ENCODE assay signal across 11 mouse cellular contexts in the genomic region with DNA sequence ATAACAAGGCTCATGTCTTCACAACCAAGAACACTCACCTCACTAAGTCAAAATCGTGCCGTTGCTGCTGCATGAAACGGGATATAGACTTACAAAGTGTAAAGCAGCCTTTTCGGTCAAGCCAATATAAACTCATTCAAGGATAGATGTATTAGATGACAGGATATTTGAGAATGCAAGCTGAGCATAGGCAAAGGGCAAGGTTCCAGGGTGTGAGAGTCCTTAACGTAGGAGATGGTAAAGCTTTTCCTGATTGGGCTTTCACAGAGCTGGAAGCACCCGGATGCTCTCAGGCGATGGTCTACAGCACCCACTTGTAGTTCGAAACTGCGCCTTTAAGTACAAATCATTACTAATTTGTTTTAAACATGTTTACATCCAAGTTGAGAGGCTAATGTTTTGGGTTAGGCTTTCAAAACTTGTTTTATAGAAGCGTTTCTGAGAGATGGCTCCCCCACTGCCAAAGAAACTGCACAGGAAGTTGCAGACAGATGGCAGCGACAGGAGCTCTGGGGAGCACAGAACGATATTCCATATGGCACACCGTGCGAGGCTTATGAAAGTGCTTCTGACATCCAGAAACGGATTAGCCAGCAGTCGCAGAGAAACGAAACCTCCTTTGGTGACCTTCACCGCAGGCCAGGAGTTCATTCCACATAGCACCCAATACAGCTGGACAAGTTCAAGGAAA. TPM values are rescaled to one million over a fixed set of nuclear protein-coding genes. Genes with fewer than 3 reads are reported as not detected.
A peak's percentile ranks its signal among the peaks of the same experiment; 100 is the strongest.
DNase-seq lines count a peak whose midpoint lies in the region; ATAC-seq and TF ChIP-seq lines count a peak whose summit lies in the region.
"Had no signal": no experiment of that assay in that cellular context is flagged by ENCODE, and none has a peak within 500 bp of the region (broad histone marks: within the 10 kb centered on the region; RNA-seq: fewer than 3 reads in every experiment).

No protein-coding gene starts in this region.

- H3K27ac ChIP-seq in forebrain, postnatal 0 days (ENCODE audit: low read depth, low read length) = peak overlapping the region; percentile 51
- H3K27ac ChIP-seq in stomach, postnatal 0 days (replicated peaks) = no peak overlapping the region
- H3K27ac ChIP-seq: limb, embryonic 15.5 days; stomach, embryonic 15.5 days had no signal

- TF ChIP-seq CTCF in forebrain, postnatal 0 days (IDR thresholded peaks at IDR 0.05; ENCODE audit: low read depth) = 0 out of 2 replicates have a peak, but pooled peaks have one; percentile 17
- no peak for TF ChIP-seq CTCF in stomach, postnatal 0 days (IDR thresholded peaks at IDR 0.05; ENCODE audit: low read depth)

- peak; percentile 82 for DNase-seq in layer of hippocampus, adult 11-12 months (ENCODE audit: low spot score)
- no peak for DNase-seq in layer of hippocampus, adult 9-10 months (ENCODE audit: low spot score)
- DNase-seq in forebrain, postnatal 0 days = peak; percentile 91
- DNase-seq in left cerebral cortex, postnatal 25 days (ENCODE audit: low spot score in 2 of 2) = peak; percentile 71 to 88
- DNase-seq in stomach, postnatal 0 days (ENCODE audit: low spot score) = no peak

- no peaks in the 10 kb centered on the region for H3K9me3 ChIP-seq in forebrain, postnatal 0 days (ENCODE audit: low read length)
- H3K9me3 ChIP-seq in stomach, postnatal 0 days (ENCODE audit: control insufficient read depth, low read length) = no peaks in the 10 kb centered on the region
- H3K9me3 ChIP-seq: limb, embryonic 15.5 days; stomach, embryonic 15.5 days had no signal

- intact Hi-C loops in left cerebral cortex, postnatal 25 days (cut with DNase I) = no loop called here

- no peaks in the 10 kb centered on the region for H3K27me3 ChIP-seq in forebrain, postnatal 0 days (ENCODE audit: insufficient read depth, low read length)
- H3K27me3 ChIP-seq in stomach, postnatal 0 days (ENCODE audit: control insufficient read depth, insufficient read depth, low read length) = no peaks in the 10 kb centered on the region
- H3K27me3 ChIP-seq: limb, embryonic 15.5 days; stomach, embryonic 15.5 days had no signal

- H3K9ac ChIP-seq in forebrain, postnatal 0 days = no peak overlapping the region
- H3K9ac ChIP-seq in stomach, postnatal 0 days (ENCODE audit: low read length) = no peak overlapping the region
- H3K9ac ChIP-seq: limb, embryonic 15.5 days; stomach, embryonic 15.5 days had no signal

- TF ChIP-seq EP300 in stomach, postnatal 0 days (optimal IDR thresholded peaks at IDR 0.05) = no peak

- ATAC-seq in cerebellum, adult (ENCODE audit: insufficient number of reproducible peaks, low FRiP score, low TSS enrichment) = peak; percentile 79
- ATAC-seq in forebrain, postnatal 0 days = peak; percentile 91
- ATAC-seq in megakaryocyte progenitor cell, adult 5-6 weeks (replicated peaks; ENCODE audit: poor library complexity) = no peak
- ATAC-seq in inflammation-experienced regulatory T-cells, adult 6 months = no peak
- ATAC-seq in stomach, postnatal 0 days (ENCODE audit: low FRiP score, low TSS enrichment) = no peak

- no peak overlapping the region for H3K4me2 ChIP-seq in forebrain, postnatal 0 days (ENCODE audit: low read depth)
- no peak overlapping the region for H3K4me2 ChIP-seq in stomach, postnatal 0 days (replicated peaks; ENCODE audit: low read depth)
- H3K4me2 ChIP-seq: limb, embryonic 15.5 days; stomach, embryonic 15.5 days had no signal

- 0 out of 2 replicates have a peak, but pooled peaks cover 10% of the 10 kb centered on the region for H3K4me1 ChIP-seq in forebrain, postnatal 0 days (ENCODE audit: insufficient read depth)
- no peaks in the 10 kb centered on the region for H3K4me1 ChIP-seq in stomach, postnatal 0 days (replicated peaks; ENCODE audit: control insufficient read depth, insufficient read depth)
- H3K4me1 ChIP-seq: limb, embryonic 15.5 days; stomach, embryonic 15.5 days had no signal

- no peaks in the 10 kb centered on the region for H3K36me3 ChIP-seq in forebrain, postnatal 0 days (ENCODE audit: insufficient read depth)
- H3K36me3 ChIP-seq in stomach, postnatal 0 days (ENCODE audit: control insufficient read depth, insufficient read depth, low read length) = no peaks in the 10 kb centered on the region
- H3K36me3 ChIP-seq: limb, embryonic 15.5 days; stomach, embryonic 15.5 days had no signal

- H3K4me3 ChIP-seq in forebrain, postnatal 0 days (ENCODE audit: low read depth, low read length) = no peak overlapping the region
- H3K4me3 ChIP-seq in stomach, postnatal 0 days (ENCODE audit: low read depth, low read length) = no peak overlapping the region
- H3K4me3 ChIP-seq: erythroblast, embryonic 14.5 days; limb, embryonic 15.5 days; stomach, embryonic 15.5 days had no signal

- WGBS in forebrain, postnatal 0 days = 63% methylated on average over 18 of the region's 18 CpGs
- 56% methylated on average over 18 of the region's 18 CpGs for WGBS in stomach, postnatal 0 days

RNA-seq across cellular contexts. Expression of a gene that starts 54.1 kb away (rescaled TPM):
- total RNA-seq in forebrain, postnatal 0 days (2014; rRNA removed) = 5.1 and 5.3 TPM in 2 replicates
- polyA plus RNA-seq in forebrain, postnatal 0 days (2015; fragmentation: Nextera tagmentation; extraction: Ambion mirVana) = 9.6 and 11.2 TPM in 2 replicates
- total RNA-seq in left cerebral cortex, postnatal 25 days (2021) = 10 to 100 TPM; 10.6 to 11.7 TPM
- total RNA-seq in megakaryocyte progenitor cell, adult 5-6 weeks (2015) = 9.8 and 11.0 TPM in 2 replicates
- 10.5 and 11.8 TPM in 2 replicates for total RNA-seq in megakaryocyte progenitor cell, adult 5-6 weeks (2017)
- 1 to 10 TPM; 1.5 to 6.1 (median 4.8) TPM for polyA plus RNA-seq in inflammation-experienced regulatory T-cells, adult 6 months (2017; shearing (Covaris generic))
- polyA plus RNA-seq in stomach, postnatal 0 days (2015; fragmentation: Nextera tagmentation; extraction: Ambion mirVana) = 16.6 and 17.4 TPM in 2 replicates

Comparison
In these comparisons a context has a peak if more than half of its experiments do, and no peak if none do; other contexts are left out.
1. DNase-seq: peak in layer of hippocampus, adult 11-12 months (single experiment), forebrain, postnatal 0 days (single experiment) and left cerebral cortex, postnatal 25 days (2 of 2); none in layer of hippocampus, adult 9-10 months (single experiment) and stomach, postnatal 0 days (single experiment).
2. ATAC-seq: peak in cerebellum, adult (single experiment) and forebrain, postnatal 0 days (single experiment); none in megakaryocyte progenitor cell, adult 5-6 weeks (single experiment), inflammation-experienced regulatory T-cells, adult 6 months (single experiment) and stomach, postnatal 0 days (single experiment).